Mouse (Mus musculus) testis, adult 2 months (tissue): ENCODE measurements at regions not wholly inside any gene's neighbourhood (a gene's known extent, or its start where the extent isn't known, plus 50 kb on each side); places are given as distances from the start of the nearest gene placed in this dataset.

ENCODE experiments used
- CTCF ChIP-seq: fragments of 200-500 bp; IDR thresholded peaks from 2 replicates; pipeline ENCODE4 v1.5.1; 2012; ENCODE audit warnings: low read depth, mild to moderate bottlenecking, inconsistent platforms, low read length, moderate library complexity; ENCODE audit not compliant: control insufficient read depth, insufficient read depth, insufficient replicate concordance
- POLR2A ChIP-seq: fragments of 200-500 bp; IDR thresholded peaks from 2 replicates; pipeline ENCODE4 v1.6.1; 2012; ENCODE audit warnings: low read depth, mild to moderate bottlenecking, inconsistent platforms, low read length, moderate library complexity; ENCODE audit not compliant: control insufficient read depth

DNA sequence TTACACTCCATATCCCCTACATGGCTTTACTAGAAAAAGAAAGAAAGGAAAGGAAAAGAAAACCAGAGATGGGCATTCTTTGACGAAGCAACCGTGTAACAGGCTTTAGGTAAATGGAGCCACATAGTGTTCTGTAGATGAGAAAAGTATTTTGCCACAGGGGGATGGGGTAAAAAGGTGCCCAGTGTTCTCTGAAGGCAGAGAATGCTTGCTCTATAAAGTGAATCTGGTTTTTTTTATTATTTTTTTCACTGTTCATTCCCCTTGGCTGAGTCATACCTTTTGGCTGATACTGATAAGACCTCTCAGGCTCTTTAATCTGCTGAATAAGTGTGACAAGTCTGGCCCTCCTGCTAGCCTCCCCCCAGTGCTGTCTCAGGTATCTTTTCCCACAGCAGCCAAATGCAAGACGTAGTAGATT lies 153.3 kb upstream of the Ccdc122 start:
- TF ChIP-seq CTCF (no peak), POLR2A (no peak)
